Mouse (Mus musculus): ENCODE results near the gene Mvp.

DNA sequence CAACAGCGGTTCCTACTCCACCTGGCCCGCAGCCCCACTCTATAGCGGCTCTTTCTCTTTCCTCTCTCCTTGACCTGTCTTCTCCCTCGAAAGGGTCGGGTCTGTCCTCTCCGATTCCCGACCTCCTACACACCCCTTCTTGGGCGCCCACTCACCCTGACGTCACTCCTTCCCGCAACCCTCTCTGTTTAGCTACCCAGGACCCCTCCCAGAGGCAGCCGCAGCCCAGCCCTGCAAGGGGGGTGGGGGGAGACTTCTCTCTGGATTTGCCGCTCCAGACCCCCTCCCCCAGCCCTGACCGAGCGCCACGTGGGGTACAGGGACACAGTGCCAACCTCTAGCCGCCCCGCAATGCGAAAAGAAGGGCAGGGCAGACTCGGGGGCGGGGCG, 65.0 kb downstream of the Mvp start, which contains the start of gene Asphd1:
- TF ChIP-seq CTCF (IDR thresholded peaks at IDR 0.05; ENCODE audit: control insufficient read depth, insufficient read depth, low read length), result no peak
- TF ChIP-seq POLR2A (IDR thresholded peaks at IDR 0.05; ENCODE audit: borderline replicate concordance, control insufficient read depth, low read depth, low read length), result no peak

All from bone marrow, adult 2 months (tissue).